Mouse (Mus musculus) c-Kit-positive CD71-positive TER-119-positive erythroid progenitor cells, embryonic 14.5 days (primary cell): ENCODE results near the gene Mtln.

Source experiments
- DNase-seq: peaks from one replicate; pipeline ENCODE4 v3.0.0-alpha.2; 2013; ENCODE audit warnings: low spot score

Gene Mtln

GRCm38 (mm10) chr2:127791919-127792603 lies at the start of gene Mtln:
TSS of gene Mtln (minus strand) at chr2:127792488.
- peak; percentile 84 for DNase-seq

GRCm38 (mm10) chr2:127841402-127841801 lies 49.1 kb upstream of the Mtln start:
- no peak for DNase-seq

DNA sequence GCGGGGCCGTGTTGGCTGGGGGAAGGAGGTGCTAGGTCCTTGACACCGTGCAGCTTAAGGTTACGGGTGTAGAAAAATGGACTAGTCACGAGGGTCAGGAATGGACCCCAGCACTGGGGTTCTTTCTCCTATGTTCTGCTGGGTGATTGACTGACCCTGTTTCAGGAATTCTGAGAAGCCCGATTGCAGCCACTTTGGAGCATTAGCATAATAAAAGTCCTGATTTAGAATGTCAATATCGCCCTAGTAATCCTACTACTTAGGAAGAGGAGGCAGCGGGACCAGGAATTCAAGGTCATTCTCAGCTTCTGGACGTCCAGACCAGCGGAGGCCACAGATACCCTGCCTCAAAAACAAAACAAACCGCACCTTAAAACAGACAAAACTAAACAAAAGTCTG lies 47.1 kb upstream of the Mtln start:
- DNase-seq: no peak

GRCm38 (mm10) chr2:127838576-127838975 lies 46.3 kb upstream of the Mtln start, which contains the start of gene Acoxl:
TSS of gene Acoxl (plus strand) at chr2:127838876.
- no peak for DNase-seq

GRCm38 (mm10) chr2:127832833-127833190 lies 40.5 kb upstream of the Mtln start:
- peak; percentile 69 for DNase-seq

DNA sequence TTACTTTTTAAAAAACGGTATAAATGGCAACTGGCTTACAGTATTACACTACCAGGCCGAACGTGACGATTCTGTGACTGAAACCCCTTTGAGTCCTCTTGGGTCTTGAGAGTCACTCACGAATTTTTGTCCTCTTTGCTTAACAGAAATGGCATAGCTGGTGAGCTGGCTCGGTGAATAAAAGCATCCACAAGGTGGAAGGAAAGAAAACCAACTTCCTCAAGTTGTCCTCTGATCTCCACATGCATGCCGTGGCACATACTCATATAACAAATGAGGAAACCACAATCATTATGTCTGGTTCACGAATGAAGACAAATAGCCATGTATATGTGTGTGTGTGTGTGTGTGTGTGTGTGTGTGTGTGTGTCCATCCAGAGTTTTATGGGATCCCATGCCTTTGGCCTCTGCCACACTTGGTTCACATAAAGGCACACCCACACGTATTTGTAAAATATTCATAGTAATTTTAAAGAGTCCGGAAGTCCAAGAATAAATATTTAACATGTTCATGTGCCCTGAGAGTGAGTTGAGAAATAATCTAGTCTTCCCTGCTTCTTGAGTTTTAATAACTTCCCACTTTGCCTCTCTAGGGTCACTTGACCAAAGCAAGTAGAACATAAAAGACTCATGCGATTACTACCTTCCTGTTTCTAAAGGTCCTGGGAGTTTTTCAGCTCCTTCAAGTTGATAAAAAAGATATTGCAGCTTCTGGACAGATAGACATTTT lies 40.0 kb upstream of the Mtln start:
- no peak for DNase-seq

DNA sequence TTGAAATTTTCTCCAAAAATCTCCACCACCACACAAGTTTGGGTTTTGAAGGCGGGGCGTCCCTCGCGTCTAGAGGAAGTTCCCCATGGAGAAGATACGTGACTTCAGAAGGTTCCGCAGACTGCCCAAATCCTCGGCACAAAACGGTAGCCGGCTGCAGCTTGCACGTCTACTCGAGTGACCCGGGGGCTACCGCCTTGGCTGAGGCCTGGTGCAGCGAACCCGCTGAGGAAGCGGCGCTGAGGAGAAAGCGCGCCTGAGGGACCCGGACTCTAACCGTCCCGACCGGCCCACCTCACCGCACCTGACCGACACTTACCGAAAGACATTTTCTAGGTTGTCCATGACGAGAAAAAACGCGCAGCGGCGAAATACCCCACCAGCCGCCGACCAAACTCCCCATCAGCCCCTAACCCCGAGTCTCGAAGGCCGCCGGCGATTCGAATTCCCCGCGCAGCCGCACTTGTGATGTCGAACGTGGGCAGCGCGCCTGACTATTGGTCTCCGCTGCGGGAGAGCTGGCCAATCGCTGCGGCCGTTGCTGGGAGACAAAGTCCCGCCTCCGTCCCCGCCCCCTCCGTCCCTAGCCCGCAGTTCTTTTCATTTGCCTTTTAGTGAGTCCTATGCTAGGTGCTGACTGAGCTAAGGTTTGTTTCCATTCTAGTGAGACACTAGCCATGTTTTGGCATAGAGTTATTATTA lies 39.3 kb upstream of the Mtln start, which contains the start of gene Bub1:
Gene Bub1 (minus strand): TSS at position 465 of the 702 bp plus-strand sequence.
- peak; percentile 91 for DNase-seq

DNA sequence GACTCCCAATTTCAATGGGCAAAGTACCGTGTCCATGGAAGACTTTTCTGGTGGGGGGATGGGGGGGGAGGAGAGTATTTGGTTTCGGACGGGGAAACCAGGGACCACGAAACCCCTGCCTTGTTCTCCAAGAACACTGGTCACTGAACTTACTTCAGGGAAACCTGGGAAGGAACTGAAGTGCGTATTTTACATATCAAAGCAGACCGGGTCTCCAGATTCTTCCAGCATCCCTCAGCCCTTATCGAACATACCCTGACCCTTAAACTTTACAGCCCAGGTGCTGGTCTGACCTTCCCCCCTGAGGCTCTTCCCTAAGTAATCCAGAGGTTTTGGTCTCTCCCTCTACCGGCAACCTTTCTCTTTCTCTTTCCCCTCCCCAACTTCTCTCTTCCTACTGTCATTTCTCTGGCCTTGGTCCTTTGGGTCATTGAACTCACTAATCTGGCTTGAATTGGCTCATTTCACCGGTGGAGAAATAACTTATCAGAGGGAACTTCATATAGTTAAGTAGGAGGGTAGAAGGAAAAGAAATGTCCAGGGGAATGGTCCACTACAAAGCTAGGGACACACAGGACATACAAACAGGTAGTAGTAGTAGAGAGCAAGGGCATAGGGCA lies 2.5 kb downstream of the Mtln start:
- DNase-seq: no peak

DNA sequence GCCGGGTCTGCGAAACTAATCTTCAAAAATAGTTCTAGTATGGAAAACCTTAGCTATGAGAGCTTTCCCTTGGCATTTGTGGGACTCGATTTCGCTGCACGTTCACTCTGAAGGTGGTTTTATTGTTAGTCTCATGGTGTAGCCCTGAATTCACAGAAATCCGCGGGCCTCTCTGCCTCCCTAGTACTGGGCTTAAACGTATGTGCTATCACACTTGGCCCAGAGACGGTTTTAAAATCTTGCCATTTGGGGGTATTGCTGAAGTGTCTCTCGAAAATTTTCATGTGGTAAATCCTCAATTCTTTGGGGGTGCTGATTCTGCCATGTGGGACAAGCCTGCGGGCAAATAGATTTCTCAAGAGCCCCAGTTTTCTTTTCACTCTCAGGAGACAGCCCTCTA lies 3.1 kb downstream of the Mtln start:
- DNase-seq: peak; percentile 37

DNA sequence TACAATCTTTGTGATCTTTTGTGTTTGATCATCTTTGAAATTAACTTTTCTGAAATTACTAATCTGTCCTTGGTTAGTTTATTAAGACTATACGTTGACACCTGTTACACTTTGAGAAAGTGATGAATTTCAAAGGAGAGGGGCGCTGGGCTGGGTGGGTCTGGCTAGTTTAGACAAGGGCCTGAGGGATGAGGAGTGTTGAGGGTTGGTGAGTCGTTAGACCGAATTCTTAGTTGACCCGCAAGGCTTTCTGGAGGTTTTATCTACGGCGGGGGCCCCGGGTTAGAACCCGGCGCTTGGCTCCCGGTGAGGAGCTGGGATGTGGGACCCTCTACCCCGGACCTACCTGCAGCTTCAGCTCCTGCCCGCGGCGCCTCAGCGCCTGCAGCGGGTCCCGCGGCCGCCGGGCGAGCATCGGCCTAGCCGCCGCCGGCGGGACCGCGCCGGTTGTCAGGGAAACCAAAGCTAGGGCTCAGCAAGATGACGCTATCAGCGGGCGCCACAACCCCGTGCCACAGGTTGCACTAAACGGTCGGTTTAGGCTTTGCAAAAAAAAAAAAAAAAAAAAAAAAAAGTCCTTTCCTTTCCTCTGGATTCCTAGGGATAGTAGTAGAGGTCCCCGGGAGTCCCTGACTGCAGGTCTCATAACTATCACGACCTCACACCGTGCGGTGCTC lies 3.7 kb downstream of the Mtln start, which contains the start of gene Nphp1:
Gene Nphp1 (minus strand): TSS at position 458 of the 677 bp plus-strand sequence.
- DNase-seq: peak; percentile 82

DNA sequence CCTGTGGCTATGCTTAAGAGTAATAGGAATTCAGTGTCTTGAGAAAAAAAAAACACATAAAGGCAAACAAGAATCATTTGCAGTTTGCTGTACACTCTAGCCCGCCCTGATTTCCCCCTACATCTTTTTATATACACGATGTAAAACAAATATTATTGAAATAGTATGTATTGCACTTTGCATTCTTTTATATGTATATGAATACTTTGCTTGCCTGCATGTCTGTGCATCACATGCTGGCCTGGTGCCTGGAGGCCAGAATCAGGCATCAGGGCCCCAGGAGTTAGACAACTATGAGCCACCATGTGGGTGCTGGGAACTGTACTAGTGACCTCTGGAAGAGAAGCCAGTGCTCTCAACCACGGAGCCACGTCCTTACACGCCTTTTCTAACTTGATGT lies 5.1 kb downstream of the Mtln start:
- DNase-seq: no peak

- no peak for DNase-seq
Measured at GRCm38 (mm10) chr2:127778451-127778850, 13.8 kb downstream of the Mtln start.

DNA sequence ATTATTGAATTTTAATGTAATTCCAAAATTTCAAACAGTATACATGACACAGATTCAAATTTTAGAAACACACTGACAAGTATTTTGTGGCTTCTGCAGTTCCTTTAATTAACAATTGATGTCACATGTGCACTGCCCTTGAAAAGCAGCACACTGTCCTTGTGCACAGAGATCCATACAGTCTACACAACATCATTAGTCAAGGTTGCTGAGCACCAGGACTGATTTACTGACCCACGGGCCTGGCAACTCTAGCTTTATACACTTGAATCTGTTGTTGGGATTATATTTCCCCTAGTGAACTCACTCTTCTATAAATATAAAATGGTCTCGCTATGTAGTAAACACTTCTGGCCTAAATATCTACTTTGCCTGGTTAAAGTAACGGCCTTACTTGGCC lies 17.3 kb downstream of the Mtln start:
- no peak for DNase-seq

GRCm38 (mm10) chr2:127774578-127774941 lies 17.7 kb downstream of the Mtln start:
- DNase-seq: no peak

DNA sequence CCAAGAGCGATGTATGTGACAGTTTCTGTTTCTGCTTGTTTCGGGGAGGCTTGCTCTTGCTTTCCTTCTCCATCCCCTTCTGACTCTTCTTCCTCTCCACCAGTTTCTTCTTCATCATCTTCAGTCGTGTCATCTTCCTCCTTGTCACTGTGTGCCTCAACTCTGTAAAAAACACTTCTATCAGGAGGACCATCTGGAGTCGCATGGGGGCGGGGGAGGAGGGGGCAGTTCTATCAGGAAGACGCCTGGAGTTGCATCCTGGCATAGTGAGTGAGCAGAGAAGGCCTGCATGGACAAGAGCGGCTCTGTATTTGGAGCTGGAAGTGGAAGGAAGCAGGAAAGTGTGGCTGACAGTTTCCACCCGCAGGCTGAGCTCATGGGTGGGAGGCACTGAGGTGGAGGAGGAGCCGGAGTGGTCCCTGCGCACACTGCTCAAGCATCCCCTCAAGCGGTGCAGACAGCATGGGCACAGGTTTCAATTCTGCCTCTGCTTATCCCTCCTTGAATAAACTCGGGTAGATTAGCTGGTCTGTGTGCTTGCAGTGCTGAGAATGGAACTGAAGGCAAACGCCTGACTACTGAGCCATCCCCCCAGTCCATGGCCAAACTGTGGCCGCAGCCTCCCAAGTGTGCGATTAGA lies 18.2 kb downstream of the Mtln start:
- peak; percentile 47 for DNase-seq

DNA sequence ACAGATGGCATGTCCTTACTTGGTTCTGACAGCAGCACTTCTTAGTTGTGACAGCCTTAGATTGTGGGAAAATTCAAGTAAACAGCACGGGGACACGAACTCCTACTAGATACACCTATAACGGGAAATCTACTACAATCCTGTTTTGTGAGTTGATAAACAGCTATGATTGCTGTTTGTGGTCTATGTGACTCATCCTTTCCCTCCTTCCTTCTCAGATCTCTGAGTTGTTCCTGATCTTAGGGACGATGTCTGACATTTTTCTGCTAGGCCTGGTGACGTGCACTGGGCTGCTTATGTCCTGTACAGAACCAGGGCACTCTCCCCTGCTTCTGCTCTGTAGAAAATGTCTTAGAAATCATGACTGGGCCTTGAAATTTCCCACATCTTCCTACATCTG lies 30.7 kb downstream of the Mtln start:
- DNase-seq: no peak

DNA sequence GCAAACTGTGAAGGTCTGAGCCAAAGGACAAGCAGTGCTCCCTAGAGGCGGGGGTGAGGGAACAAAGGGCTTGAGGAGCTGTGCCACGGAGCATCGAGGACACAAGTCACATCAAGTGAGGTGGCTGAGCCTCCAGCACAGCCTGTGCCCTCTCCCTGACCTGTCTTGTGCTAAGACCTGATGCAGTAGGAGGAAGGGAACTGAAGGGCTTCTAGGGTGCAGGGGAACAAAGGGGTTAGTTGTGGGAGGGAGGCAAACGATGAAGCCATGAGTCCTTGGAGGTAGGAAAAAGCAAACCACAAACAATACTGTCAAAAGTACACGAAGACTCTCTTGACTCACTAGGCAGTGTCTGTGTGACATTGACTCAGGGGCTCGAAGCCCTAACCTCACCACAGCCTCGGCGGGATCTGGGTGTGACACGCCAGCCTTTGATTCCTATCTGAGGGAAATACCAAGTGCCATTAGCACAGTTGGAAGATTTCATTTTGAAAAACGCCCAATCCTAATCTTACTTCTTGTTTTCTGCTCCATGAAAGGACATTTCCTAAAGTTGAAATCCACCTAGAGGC lies 31.8 kb downstream of the Mtln start:
- no peak for DNase-seq

- no peak for DNase-seq
Measured at GRCm38 (mm10) chr2:127760014-127760413, 32.3 kb downstream of the Mtln start.

- no peak for DNase-seq
Measured at GRCm38 (mm10) chr2:127759157-127759880, 33.0 kb downstream of the Mtln start.

- no peak for DNase-seq
Measured at GRCm38 (mm10) chr2:127757171-127757570, 35.1 kb downstream of the Mtln start.
